Mouse (Mus musculus) embryonic facial prominence, embryonic 14.5 days (tissue): ENCODE results near the gene Acp5. TPM values are rescaled to one million over a fixed set of nuclear protein-coding genes. Genes with fewer than 3 reads are reported as not detected.

Source experiments
- ATAC-seq: fragments of 200-750 bp; cut with Nextera tagmentation; 2 replicates; pipeline ENCODE4 v1.8.0; 2017; ENCODE audit warnings: low read depth, moderate number of reproducible peaks, moderate TSS enrichment
- DNase-seq: peaks from one replicate; pipeline ENCODE4 v3.0.0-alpha.2; 2015; ENCODE audit warnings: low spot score
- H3K27ac ChIP-seq: fragments of 300-500 bp; sonication (generic); replicated peaks from 2 replicates; pipeline ENCODE4 v1.5.1; 2014; ENCODE audit warnings: low read depth, mild to moderate bottlenecking, low read length, moderate library complexity
- H3K27me3 ChIP-seq: fragments of 300-500 bp; sonication (generic); replicated peaks from 2 replicates; pipeline ENCODE4 v1.6.1; 2014; ENCODE audit warnings: low read length; ENCODE audit not compliant: control insufficient read depth, insufficient read depth
- H3K36me3 ChIP-seq: fragments of 300-500 bp; sonication (generic); 2 replicates; pipeline ENCODE4 v1.6.1; 2014; ENCODE audit warnings: low read length, mixed read lengths; ENCODE audit not compliant: control insufficient read depth, insufficient read depth
- H3K4me1 ChIP-seq: fragments of 300-500 bp; sonication (generic); 2 replicates; pipeline ENCODE4 v1.6.1; 2014; ENCODE audit warnings: antibody characterized with exemption, low read length; ENCODE audit not compliant: control insufficient read depth, insufficient read depth
- H3K4me2 ChIP-seq: fragments of 300-500 bp; sonication (generic); 2 replicates; pipeline ENCODE4 v1.6.1; 2014; ENCODE audit warnings: low read depth, mild to moderate bottlenecking, low read length, moderate library complexity, mixed read lengths
- H3K4me3 ChIP-seq: fragments of 300-500 bp; sonication (generic); 2 replicates; pipeline ENCODE4 v1.5.1; 2014; ENCODE audit warnings: low read depth, mild to moderate bottlenecking, low read length
- H3K9ac ChIP-seq: fragments of 300-500 bp; sonication (generic); 2 replicates; pipeline ENCODE4 v1.6.1; 2014; ENCODE audit warnings: low read depth, mild to moderate bottlenecking, low read length, moderate library complexity, mixed read lengths
- H3K9me3 ChIP-seq: fragments of 300-500 bp; sonication (generic); 2 replicates; pipeline ENCODE4 v1.6.1; 2016; ENCODE audit warnings: low read length; ENCODE audit not compliant: control insufficient read depth
- WGBS: fragments of 180-500 bp; shearing (Covaris S2); extraction: QIAGEN DNeasy Blood & Tissue Kit; methylation state at CpG from one replicate; pipeline ENCODE4 v1.1.7; 2014; 5-methylcytosine and 5-hydroxymethylcytosine counted together
- polyA plus RNA-seq: library from polyadenylated mRNA; unstranded; fragments of >200 nt; fragmentation: Nextera tagmentation; extraction: Ambion mirVana; gene quantifications from 2 replicates; pipeline ENCODE4 v1.2.1, GENCODE M21; 2014

Gene Acp5
- polyA plus RNA-seq, 1 experiment from 2014 or later: 36.1 TPM

GRCm38 (mm10) chr9:22095854-22096307, 39.6 kb downstream of the Acp5 start:
- peak; percentile 81 for ATAC-seq
- no peak overlapping the region for H3K27ac ChIP-seq
- peak overlapping the region; percentile 52; the same call in 1 of the 2 replicates for H3K9ac ChIP-seq
- H3K9me3 ChIP-seq: no peaks in the 10 kb centered on the region
- WGBS: 2% methylated on average over 19 of the region's 24 CpGs
- peak; percentile 76 for DNase-seq
- H3K4me2 ChIP-seq: peak overlapping the region; percentile 71
- H3K27me3 ChIP-seq: peaks cover 19% of the 10 kb centered on the region
- H3K4me1 ChIP-seq: no peaks in the 10 kb centered on the region; the same call in 1 of the 2 replicates
- peak overlapping the region; percentile 33 for H3K4me3 ChIP-seq
- H3K36me3 ChIP-seq: no peaks in the 10 kb centered on the region

- WGBS: 90% methylated on average over 6 of the region's 6 CpGs
- no peak for ATAC-seq
These were observed 42.8 kb downstream of the Acp5 start for GRCm38 (mm10) chr9:22092746-22093145.

GRCm38 (mm10) chr9:22089986-22090385, 45.5 kb downstream of the Acp5 start:
- no peak for ATAC-seq
- Histone ChIP-seq H3K4me2 (no peak overlapping the region), H3K9ac (no peak overlapping the region), H3K27me3 (no peaks in the 10 kb centered on the region), H3K36me3 (no peaks in the 10 kb centered on the region), H3K27ac (no peak overlapping the region), H3K4me3 (no peak overlapping the region), H3K4me1 (peaks cover 3% of the 10 kb centered on the region; the same call in 1 of the 2 replicates), H3K9me3 (no peaks in the 10 kb centered on the region)
- no peak for DNase-seq
- WGBS: 85% methylated on average over 7 of the region's 7 CpGs

More at GRCm38 (mm10) chr9:22092746-22093145, 42.8 kb downstream of the Acp5 start:
- no peaks in the 10 kb centered on the region for H3K4me1 ChIP-seq
- no peaks in the 10 kb centered on the region for H3K27me3 ChIP-seq
- no peak overlapping the region for H3K4me3 ChIP-seq
- H3K4me2 ChIP-seq: no peak overlapping the region
- no peaks in the 10 kb centered on the region for H3K9me3 ChIP-seq
- no peaks in the 10 kb centered on the region for H3K36me3 ChIP-seq
- DNase-seq: no peak
- no peak overlapping the region for H3K9ac ChIP-seq
- H3K27ac ChIP-seq: no peak overlapping the region

GRCm38 (mm10) chr9:22089281-22089680, 46.2 kb downstream of the Acp5 start:
- H3K27me3 ChIP-seq: no peaks in the 10 kb centered on the region
- H3K4me3 ChIP-seq: no peak overlapping the region
- H3K27ac ChIP-seq: no peak overlapping the region
- H3K9ac ChIP-seq: no peak overlapping the region
- ATAC-seq (no peak), DNase-seq (no peak)
- H3K4me1 ChIP-seq: peaks cover 6% of the 10 kb centered on the region; the same call in 1 of the 2 replicates
- WGBS: 98% methylated on average over 7 of the region's 7 CpGs
- H3K9me3 ChIP-seq: no peaks in the 10 kb centered on the region
- no peak overlapping the region for H3K4me2 ChIP-seq
- no peaks in the 10 kb centered on the region for H3K36me3 ChIP-seq

- H3K4me2 ChIP-seq: no peak overlapping the region
- no peak overlapping the region for H3K4me3 ChIP-seq
- 81% methylated on average over 2 of the region's 2 CpGs for WGBS
- DNase-seq (no peak), ATAC-seq (no peak)
- no peaks in the 10 kb centered on the region for H3K27me3 ChIP-seq
- H3K27ac ChIP-seq: no peak overlapping the region
- no peak overlapping the region for H3K9ac ChIP-seq
- H3K36me3 ChIP-seq: 0 out of 2 replicates have a peak, but pooled peaks cover 4% of the 10 kb centered on the region
- H3K9me3 ChIP-seq: no peaks in the 10 kb centered on the region
- peaks cover 6% of the 10 kb centered on the region; the same call in 1 of the 2 replicates for H3K4me1 ChIP-seq
These were observed 48.4 kb downstream of the Acp5 start for GRCm38 (mm10) chr9:22087034-22087618.

- no peak for ATAC-seq
- peak overlapping the region; percentile 64 for H3K27ac ChIP-seq
- H3K36me3 ChIP-seq: peaks cover 7% of the 10 kb centered on the region; the same call in 1 of the 2 replicates
- WGBS: 70% methylated on average over 6 of the region's 6 CpGs
- no peak for DNase-seq
- H3K4me1 ChIP-seq: peaks cover 6% of the 10 kb centered on the region; the same call in 1 of the 2 replicates
- peak overlapping the region; percentile 79 for H3K9ac ChIP-seq
- H3K4me2 ChIP-seq: peak overlapping the region; percentile 79
- no peaks in the 10 kb centered on the region for H3K9me3 ChIP-seq
- H3K27me3 ChIP-seq: no peaks in the 10 kb centered on the region
- H3K4me3 ChIP-seq: peak overlapping the region; percentile 86
These were observed 49.5 kb downstream of the Acp5 start for GRCm38 (mm10) chr9:22086012-22086411.

GRCm38 (mm10) chr9:22085022-22085834, 50.3 kb downstream of the Acp5 start, which contains the start of gene Ecsit:
Gene Ecsit (minus strand): TSS chr9:22085438.
- ATAC-seq (peak; percentile 99), DNase-seq (peak; percentile 98)
- peak within 1 kb of the TSS; percentile 79 for H3K9ac ChIP-seq
- no peaks in the 10 kb centered on the region for H3K27me3 ChIP-seq
- peaks cover 7% of the 10 kb centered on the region; the same call in 1 of the 2 replicates for H3K36me3 ChIP-seq
- peak within 1 kb of the TSS; percentile 86 for H3K4me3 ChIP-seq
- peak within 1 kb of the TSS; percentile 79 for H3K4me2 ChIP-seq
- H3K27ac ChIP-seq: peak within 1 kb of the TSS; percentile 64
- under 1% methylated on average over 48 of the region's 48 CpGs for WGBS
- peaks cover 6% of the 10 kb centered on the region; the same call in 1 of the 2 replicates for H3K4me1 ChIP-seq
- H3K9me3 ChIP-seq: no peaks in the 10 kb centered on the region

- Histone ChIP-seq H3K27ac (peak overlapping the region; percentile 64; the same call in 1 of the 2 replicates), H3K4me3 (peak overlapping the region; percentile 86), H3K9ac (peak overlapping the region; percentile 79), H3K36me3 (peaks cover 12% of the 10 kb centered on the region; the same call in 1 of the 2 replicates), H3K27me3 (no peaks in the 10 kb centered on the region), H3K9me3 (no peaks in the 10 kb centered on the region), H3K4me2 (peak overlapping the region; percentile 79), H3K4me1 (peaks cover 6% of the 10 kb centered on the region; the same call in 1 of the 2 replicates)
- WGBS: 27% methylated on average over 4 of the region's 4 CpGs
- ATAC-seq: no peak
- no peak for DNase-seq
These were observed 50.9 kb downstream of the Acp5 start for GRCm38 (mm10) chr9:22084667-22085021.
